Mouse (Mus musculus) activated CD4-positive, CD25-positive, alpha-beta regulatory T cell (primary cell): ENCODE results near the gene Nop9. TPM values are rescaled to one million over a fixed set of nuclear protein-coding genes. Genes with fewer than 3 reads are reported as not detected.

Experiments used
- polyA plus RNA-seq, 2 experiments: library from polyadenylated mRNA; unstranded; fragments of 100-300 nt; shearing (Covaris generic); gene quantifications; one replicate each; pipeline ENCODE4 v1.2.1; 2017

Gene Nop9
- polyA plus RNA-seq: 10 to 100 TPM; 38.9 to 45.7 TPM

GRCm38 (mm10) chr14:55745180-55745860 lies at the start of gene Nop9, which contains the start of gene Dhrs1:
TSS of gene Nop9 (plus strand) at chr14:55745693.
TSS of gene Dhrs1 (minus strand) at chr14:55745690.

GRCm38 (mm10) chr14:55713729-55714122 lies 31.8 kb upstream of the Nop9 start, which contains the start of gene Tgm1:
TSS of gene Tgm1 (minus strand) at chr14:55713926.

GRCm38 (mm10) chr14:55721700-55722437 lies 23.6 kb upstream of the Nop9 start, which contains the start of gene Rabggta:
TSS of gene Rabggta (minus strand) at chr14:55722263.

GRCm38 (mm10) chr14:55758363-55758784 lies 12.9 kb downstream of the Nop9 start, which contains the start of gene Cideb:
TSS of gene Cideb (minus strand) at chr14:55758458.

GRCm38 (mm10) chr14:55761163-55761562 lies 15.7 kb downstream of the Nop9 start, which contains the start of gene Ltb4r2:
TSS of gene Ltb4r2 (plus strand) at chr14:55761428.

GRCm38 (mm10) chr14:55765696-55766095 lies 20.2 kb downstream of the Nop9 start, which contains the start of gene Ltb4r1:
TSS of gene Ltb4r1 (plus strand) at chr14:55765962.

GRCm38 (mm10) chr14:55783958-55784235 lies 38.4 kb downstream of the Nop9 start, which contains the start of gene Adcy4:
TSS of gene Adcy4 (minus strand) at chr14:55784095.

GRCm38 (mm10) chr14:55788256-55789050 lies 43.0 kb downstream of the Nop9 start, which contains the start of gene Ripk3:
TSS of gene Ripk3 (minus strand) at chr14:55788865.

Other genes with a start within 250 kb of the Nop9 start
- gene Cpne6, start 235.2 kb upstream of the Nop9 start, polyA plus RNA-seq: under 1 TPM in 1 of 2 experiments, not detected in 1; 0.75 TPM
- gene Nrl, start 220.7 kb upstream of the Nop9 start, polyA plus RNA-seq: under 1 TPM; 0.11 to 0.16 TPM
- gene Pck2, start 205.4 kb upstream of the Nop9 start, polyA plus RNA-seq: 10 to 100 TPM in 1 of 2 experiments, 1 to 10 TPM in 1; 9.6 to 27.7 TPM
- gene Dcaf11, start 185.7 kb upstream of the Nop9 start, polyA plus RNA-seq: 100 to 1,000 TPM; 127 to 137 TPM
- 1 to 10 TPM; 2.3 to 5.0 TPM for gene A730061H03Rik, start 185.3 kb upstream of the Nop9 start, polyA plus RNA-seq
- gene Fitm1, start 170.1 kb upstream of the Nop9 start, polyA plus RNA-seq: not detected
- 1,000 to 10,000 TPM; 1,262 to 1,326 TPM for gene Psme1, start 167.6 kb upstream of the Nop9 start, polyA plus RNA-seq
- gene Emc9, start 160.4 kb upstream of the Nop9 start, polyA plus RNA-seq: 10 to 100 TPM; 29.1 to 38.6 TPM
- 1,000 to 10,000 TPM; 1,039 to 1,128 TPM for gene Psme2, start 154.6 kb upstream of the Nop9 start, polyA plus RNA-seq
- 10 to 100 TPM; 30.5 to 62.2 TPM for gene Rnf31, start 154.0 kb upstream of the Nop9 start, polyA plus RNA-seq
- 100 to 1,000 TPM; 169 to 197 TPM for gene Irf9, start 142.1 kb upstream of the Nop9 start, polyA plus RNA-seq
- 1 to 10 TPM; 2.8 to 5.6 TPM for gene Rec8, start 127.7 kb upstream of the Nop9 start, polyA plus RNA-seq
- 10 to 100 TPM; 31.1 to 45.2 TPM for gene Ipo4, start 109.7 kb upstream of the Nop9 start, polyA plus RNA-seq
- gene Gm49378, start 107.8 kb upstream of the Nop9 start, polyA plus RNA-seq: 1 to 10 TPM; 1.6 to 2.2 TPM
- gene Tm9sf1, start 101.9 kb upstream of the Nop9 start, polyA plus RNA-seq: 10 to 100 TPM; 64.4 to 75.6 TPM
- gene Tssk4, start 95.5 kb upstream of the Nop9 start, polyA plus RNA-seq: 1 to 10 TPM; 1.3 to 1.6 TPM
- 100 to 1,000 TPM; 101 to 105 TPM for gene Mdp1, start 85.2 kb upstream of the Nop9 start, polyA plus RNA-seq
- 10 to 100 TPM; 34.4 to 55.8 TPM for gene Gmpr2, start 73.8 kb upstream of the Nop9 start, polyA plus RNA-seq
- gene Nedd8, start 73.6 kb upstream of the Nop9 start, polyA plus RNA-seq: 100 to 1,000 TPM; 479 to 482 TPM
- 10 to 100 TPM; 50.8 to 60.2 TPM for gene Tinf2, start 63.9 kb upstream of the Nop9 start, polyA plus RNA-seq
- gene Tgm1, start 31.8 kb upstream of the Nop9 start, polyA plus RNA-seq: under 1 TPM; 0.32 to 0.81 TPM
- 10 to 100 TPM; 57.8 to 79.6 TPM for gene Rabggta, start 23.4 kb upstream of the Nop9 start, polyA plus RNA-seq
- 10 to 100 TPM; 39.5 to 63.1 TPM for gene Dhrs1, start within 50 bp of the Nop9 start, polyA plus RNA-seq
- not detected for gene Cideb, start 12.8 kb downstream of the Nop9 start, polyA plus RNA-seq
- gene Ltb4r2, start 15.7 kb downstream of the Nop9 start, polyA plus RNA-seq: under 1 TPM; 0.17 to 0.21 TPM
- 10 to 100 TPM; 13.2 to 19.4 TPM for gene Ltb4r1, start 20.3 kb downstream of the Nop9 start, polyA plus RNA-seq
- under 1 TPM; 0.16 to 0.32 TPM for gene Adcy4, start 38.4 kb downstream of the Nop9 start, polyA plus RNA-seq
- gene Ripk3, start 43.2 kb downstream of the Nop9 start, polyA plus RNA-seq: 100 to 1,000 TPM in 1 of 2 experiments, 10 to 100 TPM in 1; 72.7 to 103 TPM
- not detected for gene Nfatc4, start 77.5 kb downstream of the Nop9 start, polyA plus RNA-seq
- gene Nynrin, start 108.3 kb downstream of the Nop9 start, polyA plus RNA-seq: under 1 TPM; 0.15 to 0.99 TPM
- under 1 TPM; 0.22 to 0.31 TPM for gene Cbln3, start 138.7 kb downstream of the Nop9 start, polyA plus RNA-seq
- gene Khnyn, start 139.3 kb downstream of the Nop9 start, polyA plus RNA-seq: 10 to 100 TPM; 26.8 to 67.7 TPM
- gene Sdr39u1, start 154.6 kb downstream of the Nop9 start, polyA plus RNA-seq: 10 to 100 TPM; 53.9 to 72.7 TPM
- not detected for gene Cma1, start 199.0 kb downstream of the Nop9 start, polyA plus RNA-seq
- gene Cma2, start 205.3 kb downstream of the Nop9 start, polyA plus RNA-seq: not detected